Mouse (Mus musculus): ENCODE measurements at regions not wholly inside any gene's neighbourhood (a gene's known extent, or its start where the extent isn't known, plus 50 kb on each side); places are given as distances from the start of the nearest gene placed in this dataset.

DNA sequence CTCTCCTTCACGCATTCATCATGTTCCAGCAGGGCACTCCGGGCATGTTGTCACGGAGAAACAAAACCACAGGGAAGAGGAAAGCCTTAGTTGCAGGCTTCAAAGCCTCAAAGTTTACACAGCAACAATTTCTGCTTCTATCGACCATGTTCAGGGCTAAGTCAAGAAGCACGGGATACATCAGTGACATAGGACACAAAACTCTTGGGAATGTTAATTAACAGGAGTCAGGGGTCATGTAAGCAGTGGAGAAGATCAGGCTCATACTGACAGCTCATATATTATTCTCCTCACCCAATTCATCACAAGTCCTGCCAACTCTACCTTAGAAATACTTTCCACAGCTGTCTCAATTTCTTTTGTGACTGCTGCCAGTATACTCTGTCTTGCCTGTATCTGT lies 133.0 kb upstream of the Btbd3 start:
- DNase-seq: no peak

DNA sequence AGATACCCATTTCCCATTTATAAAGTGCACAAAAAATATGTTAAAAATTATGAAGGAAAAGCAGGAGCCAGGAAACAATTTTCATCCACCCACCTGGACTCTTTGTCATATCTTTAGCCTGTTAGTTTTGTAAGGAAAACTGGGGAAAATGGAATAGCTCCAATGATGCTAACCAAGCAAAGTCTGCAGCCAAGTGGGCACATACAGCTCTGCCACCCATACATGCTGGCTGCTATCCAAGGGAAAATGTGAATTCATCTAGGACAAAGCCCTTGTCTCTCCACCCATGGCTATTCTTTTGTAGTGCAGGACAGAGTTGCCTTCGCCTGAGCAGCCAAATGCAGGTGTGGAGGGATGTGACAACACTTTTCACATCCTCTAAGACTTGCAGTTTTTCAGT lies 135.5 kb upstream of the Btbd3 start:
- DNase-seq: no peak

DNA sequence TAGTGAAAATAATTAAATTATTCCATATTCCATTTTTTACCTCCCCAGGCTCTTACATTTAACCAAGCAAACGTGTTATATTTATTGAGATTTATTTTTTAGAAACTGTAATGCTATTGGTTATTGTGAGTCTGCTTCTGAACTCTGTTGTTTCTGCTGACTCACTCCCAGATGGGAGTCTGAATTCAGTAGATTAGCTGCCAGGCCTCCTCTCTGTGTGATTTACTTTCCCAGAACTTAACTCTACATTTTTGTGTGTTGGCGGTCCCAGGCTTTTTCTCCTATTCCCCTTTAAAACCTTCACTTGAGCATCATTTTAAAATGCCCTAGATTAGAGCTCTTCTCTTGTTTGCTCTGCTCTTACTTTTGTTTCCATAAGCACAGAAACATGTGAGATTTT lies 136.2 kb upstream of the Btbd3 start:
- DNase-seq: no peak

DNA sequence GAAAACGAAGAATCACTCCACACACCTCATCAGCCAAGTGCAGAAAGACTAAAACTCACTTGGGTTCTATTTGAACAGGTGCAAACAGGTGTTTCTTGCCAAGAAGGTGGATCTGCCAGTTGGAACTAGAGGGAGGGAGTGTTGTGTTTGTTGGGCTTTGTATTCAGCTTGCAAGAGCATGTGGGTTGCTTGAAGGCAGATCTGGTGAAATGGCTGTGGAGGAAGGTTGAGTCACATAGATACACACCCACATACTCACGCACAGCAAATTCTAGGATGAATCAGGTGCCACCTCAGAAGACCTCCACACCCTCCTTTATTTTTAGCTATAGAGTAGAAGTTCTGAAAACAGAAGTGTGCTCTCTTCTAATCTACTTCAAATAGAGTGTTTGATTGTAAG lies 156.6 kb upstream of the Btbd3 start:
- no peak for DNase-seq

DNA sequence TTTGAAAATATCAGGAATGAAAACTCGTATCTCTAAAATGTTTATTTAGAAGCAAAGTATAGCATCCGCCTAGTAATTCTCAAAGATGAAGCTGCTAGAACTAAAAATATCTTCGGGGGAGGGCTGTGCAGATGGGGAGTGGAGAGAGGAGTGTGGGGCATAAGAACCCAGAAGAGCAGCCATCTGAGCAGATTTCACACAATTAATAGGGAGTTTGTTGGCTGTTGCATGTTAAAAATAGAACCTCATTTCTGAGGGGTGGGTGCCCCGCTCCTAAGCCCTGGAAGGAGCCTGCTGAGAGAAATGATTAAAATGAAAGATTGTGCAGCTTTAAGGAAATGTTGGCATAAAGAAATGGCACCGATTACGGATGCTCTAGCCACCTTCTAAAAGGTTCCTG lies 171.0 kb upstream of the Btbd3 start:
- no peak for DNase-seq

DNA sequence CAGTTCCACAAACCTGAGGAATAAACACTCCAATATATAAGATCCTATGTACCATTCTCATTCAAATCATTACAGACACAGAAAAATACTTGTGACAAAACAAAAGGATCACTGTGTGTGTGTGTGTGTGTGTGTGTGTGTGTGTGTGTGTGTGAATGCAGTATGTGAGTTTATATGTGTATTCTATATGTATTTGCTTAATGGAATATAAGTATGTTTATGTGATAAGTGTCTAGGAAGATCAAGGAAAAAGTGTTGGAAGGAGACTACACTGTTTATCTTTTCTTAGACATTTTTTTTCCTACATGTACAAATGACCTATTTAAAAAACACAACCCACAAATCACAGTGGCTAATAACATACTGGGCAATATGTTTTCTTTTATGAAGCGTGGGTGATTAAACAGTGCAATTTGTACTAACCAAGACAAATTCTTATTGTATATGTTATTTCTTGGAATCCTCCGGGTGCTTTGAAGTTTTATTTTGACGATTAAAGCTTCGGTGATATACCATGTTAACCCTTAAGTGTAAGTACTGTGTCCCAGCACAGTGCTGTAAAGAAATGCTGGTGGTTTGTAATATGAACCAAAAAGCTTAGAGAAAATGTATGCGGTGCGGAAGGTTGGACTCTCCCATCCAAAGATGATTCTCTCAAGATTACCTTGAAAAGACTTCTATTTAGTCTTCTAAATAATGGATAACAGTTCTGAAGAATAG lies 171.6 kb upstream of the Btbd3 start:
- no peak for DNase-seq

DNA sequence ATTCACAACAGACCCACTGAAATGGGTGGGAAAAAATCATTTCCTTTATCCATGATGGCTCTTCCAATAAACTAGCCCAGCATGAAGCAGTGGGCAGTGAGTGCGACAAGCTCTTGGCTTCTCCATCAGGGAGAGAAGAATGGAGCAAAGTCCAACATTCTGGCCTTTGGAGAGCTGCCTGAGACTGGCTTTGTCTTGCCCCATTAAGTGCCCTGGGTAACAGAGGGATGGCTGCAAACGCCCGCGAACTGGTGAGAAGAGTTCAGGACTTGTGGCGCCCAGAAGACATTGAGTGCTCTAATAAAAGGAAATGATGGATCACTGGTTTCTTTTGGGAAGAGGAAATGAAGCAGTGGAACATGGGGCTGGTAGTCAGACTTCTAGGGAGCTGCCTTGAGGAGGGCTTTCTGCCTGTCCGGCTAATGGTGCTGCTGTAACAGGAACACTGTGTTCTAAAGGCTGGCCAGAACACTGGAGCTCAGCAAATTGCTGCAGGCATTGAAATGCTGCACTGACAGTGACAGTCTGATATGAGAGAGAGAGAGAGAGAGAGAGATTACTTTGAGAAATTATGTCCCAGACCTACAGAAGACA lies 182.2 kb upstream of the Btbd3 start:
- no peak for DNase-seq

DNA sequence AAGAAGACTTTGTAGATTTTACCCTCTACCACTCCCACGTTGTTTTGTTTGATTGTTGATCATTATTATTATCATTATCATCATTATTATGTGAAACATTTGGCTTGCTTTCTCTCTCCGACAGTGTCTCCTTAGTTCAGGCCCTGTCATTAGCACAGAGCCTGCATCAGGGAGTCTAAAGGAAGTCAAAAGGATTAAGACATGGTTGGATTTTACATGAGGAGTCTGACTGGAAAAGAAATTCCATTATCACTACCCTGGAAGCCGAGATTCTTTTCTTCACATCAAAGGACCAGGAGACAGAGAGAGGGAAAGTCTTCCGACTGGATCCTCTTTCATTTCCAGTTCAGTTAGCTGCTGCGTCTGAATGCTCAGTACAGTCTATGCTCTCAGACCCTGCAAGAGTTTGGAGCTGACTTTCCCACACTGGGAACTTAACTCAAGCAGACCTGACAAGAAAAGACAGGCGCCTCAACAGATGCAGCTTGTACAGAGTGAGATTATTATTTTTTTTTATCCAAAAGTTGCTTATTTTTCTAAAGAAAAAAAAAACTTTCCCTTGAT lies 184.1 kb upstream of the Btbd3 start:
- no peak for DNase-seq

DNA sequence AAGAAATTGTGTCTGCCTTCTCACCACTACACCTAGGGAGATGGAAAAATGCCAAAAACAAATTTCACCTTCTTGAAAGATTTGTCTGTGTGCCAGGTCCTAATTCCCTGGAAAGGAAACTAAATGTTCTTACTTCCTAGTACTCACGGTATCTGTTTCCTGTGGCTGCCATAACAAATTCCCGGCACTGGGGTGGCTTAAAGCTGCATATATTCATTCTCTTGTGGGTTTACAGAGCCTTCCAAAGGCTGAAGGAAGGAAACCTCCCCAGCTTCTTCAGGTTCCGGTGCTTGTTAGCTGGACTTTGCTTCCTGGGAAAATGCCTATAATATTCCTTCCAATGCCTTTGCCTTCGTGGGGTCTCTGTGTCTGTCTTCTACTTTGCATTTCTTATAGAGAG lies 203.3 kb upstream of the Btbd3 start:
- no peak for DNase-seq

DNA sequence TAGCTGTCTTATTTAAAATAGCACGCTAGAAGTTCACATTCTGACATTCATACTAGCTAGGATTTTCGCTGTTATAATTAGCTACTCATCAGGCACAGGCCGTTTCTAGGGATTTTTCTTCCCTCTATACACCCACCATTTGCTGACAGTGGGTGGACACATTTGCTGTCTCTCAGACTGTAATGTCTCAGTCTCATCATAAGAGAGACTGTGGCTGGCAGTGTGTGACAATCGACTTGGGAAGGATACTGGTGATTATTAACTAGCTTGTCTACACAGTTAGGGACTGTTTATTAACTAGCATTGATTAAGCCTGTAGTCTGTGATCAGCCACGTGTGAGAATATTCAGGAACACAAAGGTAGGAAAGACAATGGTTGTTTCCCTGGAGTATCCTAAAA lies 208.0 kb upstream of the Btbd3 start:
- no peak for DNase-seq

DNA sequence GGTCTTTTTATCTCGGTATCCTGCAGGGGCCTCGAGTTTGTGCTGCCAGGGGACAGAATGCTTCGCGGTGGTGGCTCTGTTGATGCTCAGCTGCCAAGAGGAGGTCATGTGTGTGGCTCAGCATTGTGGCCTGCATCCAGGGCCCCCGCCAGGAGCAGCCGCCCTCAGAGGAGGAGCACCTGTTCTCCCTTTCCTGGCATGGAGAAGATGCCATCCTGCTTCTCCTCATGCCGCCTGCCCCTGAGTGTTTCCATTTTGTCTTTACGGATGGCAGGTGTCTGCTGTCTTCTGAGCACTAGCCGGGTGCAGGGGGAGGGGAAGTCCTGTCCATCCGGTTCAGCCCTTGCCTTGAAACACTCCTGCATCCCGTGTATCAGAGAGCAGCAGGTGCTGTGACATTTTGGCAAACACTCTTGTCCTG lies 208.6 kb upstream of the Btbd3 start:
- DNase-seq: peak; percentile 10

DNA sequence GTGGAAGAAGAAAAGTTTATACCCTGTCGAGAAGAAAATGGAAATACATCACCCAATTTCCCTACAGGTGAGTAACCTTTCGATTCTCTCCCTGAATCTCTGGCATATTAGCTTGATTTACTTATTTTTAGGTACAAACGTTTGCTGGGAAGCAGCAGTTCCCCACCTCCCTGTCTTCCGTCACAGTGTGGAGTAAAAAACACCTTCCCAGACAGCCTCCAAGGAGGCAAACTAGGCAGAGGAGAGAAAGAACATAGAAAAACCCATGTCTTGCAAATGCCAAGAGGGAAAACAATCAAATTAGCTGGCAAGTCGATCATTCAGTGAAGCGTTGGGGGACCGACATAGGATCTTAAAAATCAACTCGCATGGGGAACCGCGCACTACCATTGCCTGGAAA lies 209.0 kb upstream of the Btbd3 start:
- no peak for DNase-seq

DNA sequence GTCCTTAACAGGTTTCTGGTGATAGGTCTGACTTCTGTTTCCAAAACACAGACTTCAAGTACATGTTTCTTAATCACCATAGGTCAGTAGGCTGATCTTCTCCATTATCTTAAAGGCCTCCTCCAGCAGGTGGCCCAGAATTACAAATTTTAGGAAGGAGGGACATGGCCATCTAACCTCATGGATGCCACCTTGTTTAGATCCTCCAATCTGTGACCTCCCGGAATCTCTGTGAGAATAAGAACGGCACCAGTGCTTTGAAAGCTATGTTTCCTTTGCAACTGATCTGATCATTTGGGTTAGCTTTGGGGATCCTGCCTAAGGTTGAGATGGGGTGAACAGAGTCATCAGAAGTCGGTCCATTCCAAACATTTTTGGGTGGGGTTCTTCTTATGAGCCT lies 209.4 kb upstream of the Btbd3 start:
- no peak for DNase-seq

DNA sequence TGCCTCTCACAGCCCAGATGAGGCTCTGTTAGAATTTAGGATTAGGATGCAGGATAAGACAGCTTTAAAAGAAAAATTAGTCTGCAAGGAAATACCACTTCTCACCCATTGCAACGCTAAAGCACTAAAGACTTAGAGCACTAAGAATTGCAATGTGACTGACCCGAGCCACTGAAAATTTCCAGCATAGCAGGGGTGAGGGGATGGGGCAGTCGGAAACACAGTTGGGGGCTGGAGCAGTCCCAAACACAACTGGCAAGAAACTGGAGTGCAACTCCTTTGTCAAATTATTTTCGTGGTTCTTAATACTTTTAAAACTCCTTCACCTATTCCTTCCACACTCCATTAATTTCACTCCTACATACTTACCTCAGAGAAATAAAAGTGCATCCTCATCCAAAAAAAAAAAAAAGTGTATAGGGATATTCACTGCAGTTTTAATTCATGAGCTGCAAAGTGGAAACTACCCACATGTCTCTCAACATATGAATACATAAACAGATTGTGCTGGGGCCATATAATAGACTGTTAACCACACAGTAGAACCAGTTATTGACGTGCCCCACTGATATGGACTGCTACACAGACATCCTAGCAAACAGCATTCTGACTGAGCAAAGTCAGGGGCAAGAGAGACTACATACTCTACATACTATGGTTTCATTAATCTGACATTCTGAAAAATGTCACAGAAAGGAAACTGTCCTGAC lies 210.3 kb upstream of the Btbd3 start:
- no peak for DNase-seq

DNA sequence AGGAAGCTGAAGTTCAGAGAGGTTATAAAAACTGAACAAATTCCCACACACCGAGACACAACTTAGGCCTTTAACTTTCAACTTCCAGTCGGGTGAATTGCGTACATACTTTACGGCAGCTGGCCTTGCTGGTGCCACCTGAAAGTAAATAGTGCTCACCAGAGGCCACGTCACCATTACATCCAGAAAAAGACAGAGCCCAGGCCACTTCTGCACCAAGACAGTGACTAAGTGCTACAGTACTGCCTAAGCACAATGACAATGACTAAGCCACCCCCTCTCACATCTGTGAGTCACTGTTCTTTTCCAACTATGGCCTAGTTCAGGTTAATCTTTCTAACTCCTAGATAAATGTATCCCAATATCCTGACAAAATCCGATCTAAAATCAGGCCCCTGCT lies 215.7 kb upstream of the Btbd3 start:
- DNase-seq: no peak

DNA sequence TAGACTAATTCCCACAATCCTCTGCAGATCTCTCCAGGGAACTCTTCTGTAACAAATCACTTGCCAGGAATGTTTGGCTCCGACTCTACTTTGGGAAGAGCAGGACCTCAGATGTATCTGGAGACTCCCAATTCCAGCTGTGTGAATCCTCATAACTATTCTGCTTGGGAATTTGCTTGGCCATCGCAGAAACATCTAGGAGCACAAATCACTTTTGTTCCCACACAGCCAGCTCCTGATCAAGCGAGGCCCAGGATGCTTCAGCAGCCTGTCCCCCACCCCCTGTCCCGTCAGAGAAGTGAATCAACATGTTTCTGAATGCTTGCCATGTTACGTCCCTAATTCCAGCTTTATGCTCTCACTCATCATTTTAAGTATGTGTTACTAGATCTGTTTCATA lies 216.1 kb upstream of the Btbd3 start:
- DNase-seq: peak; percentile 35

DNA sequence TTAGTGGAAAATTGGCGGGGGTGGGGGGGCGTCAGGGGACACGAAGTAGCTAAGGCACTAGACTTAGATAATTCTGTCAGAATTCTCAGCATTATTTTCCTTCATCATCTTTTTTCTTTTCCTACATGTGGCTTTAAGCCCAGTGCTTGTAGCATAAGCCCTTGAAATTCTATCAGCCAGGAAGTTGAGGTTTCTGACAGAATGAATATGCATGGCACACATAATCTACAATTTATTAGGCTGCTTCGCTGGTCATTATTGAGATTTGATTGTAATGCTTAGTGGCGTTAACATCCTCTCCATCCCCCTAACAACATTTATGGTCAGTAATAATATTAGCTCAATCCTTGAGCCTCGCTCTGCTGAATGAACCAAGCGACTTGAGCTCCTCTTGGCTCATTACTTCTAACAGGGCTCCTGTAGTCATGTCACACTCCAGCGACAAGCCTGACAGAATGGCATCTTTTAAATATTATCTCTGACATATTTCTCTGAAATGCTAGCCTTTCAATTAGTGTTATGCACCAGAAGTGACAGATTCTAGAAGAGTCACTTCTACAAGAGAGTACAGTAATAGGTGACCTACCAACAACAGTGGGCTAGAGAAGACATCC lies 222.1 kb upstream of the Btbd3 start:
- no peak for DNase-seq

DNA sequence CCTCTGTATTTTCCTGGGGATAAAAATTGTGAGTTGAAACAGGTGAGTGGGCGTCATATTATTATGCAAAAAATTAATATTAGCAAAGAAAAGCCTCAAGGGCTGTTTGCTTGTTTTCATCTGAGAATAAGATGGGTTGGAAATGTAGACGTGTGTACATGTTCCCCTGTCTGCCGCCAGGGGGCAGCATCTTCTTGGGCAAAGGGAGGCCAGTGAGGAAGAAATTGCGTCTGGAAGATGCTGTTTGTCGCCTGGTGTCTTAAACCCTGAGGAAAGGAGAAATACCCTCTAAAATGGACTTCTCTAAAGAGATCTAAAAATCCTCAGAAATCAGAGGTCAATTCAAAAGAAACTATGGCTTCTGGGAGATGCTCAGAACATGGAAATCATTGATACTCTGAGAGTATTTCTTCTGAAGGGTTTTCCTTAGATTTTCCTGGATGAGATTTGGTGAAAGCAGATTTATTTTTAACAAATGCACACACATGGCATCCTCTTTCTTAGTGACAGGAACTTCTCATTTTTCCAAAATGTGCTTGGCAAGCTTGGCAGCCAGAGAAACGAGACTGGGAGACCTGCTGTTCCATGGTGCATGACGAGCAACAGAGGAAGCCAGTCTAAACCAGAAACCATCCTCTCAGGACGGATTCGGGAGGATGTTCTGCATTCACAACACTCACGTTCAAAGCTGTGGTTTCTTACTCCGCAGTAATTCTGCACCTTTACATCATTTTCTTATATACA lies 222.8 kb upstream of the Btbd3 start:
- peak; percentile 84 for DNase-seq

DNA sequence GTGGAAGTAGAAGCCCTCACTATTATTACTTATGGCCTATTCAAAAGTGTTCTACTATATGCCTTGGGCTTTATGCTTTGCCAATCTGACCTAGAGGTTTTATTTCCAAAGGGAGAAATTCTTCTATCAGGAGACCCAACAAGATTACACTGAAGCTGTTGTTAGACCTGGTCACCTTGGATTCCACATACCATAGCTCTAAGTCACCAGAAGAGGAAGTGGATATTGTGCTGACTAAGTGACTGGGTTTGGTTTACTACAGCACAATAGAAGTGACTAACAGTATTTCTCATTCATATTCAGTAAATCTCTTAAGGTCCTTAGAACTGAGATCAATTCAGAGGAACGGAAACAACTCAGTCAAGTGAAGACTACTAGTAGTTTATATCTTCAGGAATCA lies 229.0 kb upstream of the Btbd3 start:
- DNase-seq: no peak

DNA sequence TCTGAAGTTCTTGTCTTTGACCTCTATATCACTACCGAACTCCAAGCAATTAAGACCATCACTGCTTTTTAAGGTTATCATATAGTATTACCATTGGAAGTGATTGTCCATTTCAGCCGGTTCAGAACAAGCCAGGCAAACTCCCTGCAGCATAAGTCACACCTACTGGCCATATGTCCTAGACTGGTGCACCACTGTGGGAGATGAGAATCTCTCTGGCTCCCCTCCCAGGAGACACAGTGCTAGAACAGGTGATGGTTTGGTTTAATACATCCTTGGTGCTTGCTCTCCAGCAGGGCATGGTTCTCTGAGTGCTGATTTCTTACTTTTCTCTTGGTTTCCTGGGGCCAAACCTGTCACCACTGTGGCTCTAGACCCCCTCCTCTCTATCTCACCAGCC lies 232.8 kb upstream of the Btbd3 start:
- no peak for DNase-seq

DNA sequence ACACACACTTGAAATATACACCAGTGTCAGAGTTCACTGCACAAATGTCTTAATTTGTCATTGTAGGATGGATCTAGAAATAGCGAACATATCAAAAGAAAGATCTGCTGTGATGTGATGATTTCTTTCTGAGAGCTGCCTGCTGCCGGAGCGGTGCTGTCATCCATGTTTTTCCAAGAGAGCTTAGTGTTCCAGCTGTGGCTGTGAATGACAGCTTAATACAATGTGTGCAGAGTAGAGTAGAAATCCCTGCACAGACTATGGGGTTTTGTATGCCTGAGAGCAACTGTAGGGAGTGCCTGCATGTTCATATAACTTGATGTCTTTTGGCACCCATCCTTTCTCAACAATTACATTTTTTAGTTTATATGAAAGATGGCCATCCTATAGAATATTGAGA lies 274.6 kb upstream of the Btbd3 start:
- DNase-seq: no peak

DNA sequence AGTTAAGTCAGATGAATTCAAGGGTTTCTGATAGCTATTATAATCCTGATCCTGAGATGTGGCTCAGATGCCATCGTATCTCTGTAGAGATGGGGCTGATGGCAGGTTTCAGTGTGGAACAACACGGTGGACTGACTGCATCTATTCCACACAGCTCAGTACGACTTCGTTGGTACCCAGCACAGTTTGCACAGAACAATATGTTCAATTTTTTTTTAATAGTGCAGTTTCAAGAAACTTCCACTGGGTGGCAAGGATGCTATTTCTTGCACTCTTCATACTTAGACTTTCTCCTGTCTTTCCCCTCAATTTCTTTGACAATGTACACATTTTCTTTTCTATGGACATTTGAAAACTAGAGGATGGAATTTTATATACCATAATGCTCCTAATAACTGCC lies 278.6 kb upstream of the Btbd3 start:
- DNase-seq: no peak

DNA sequence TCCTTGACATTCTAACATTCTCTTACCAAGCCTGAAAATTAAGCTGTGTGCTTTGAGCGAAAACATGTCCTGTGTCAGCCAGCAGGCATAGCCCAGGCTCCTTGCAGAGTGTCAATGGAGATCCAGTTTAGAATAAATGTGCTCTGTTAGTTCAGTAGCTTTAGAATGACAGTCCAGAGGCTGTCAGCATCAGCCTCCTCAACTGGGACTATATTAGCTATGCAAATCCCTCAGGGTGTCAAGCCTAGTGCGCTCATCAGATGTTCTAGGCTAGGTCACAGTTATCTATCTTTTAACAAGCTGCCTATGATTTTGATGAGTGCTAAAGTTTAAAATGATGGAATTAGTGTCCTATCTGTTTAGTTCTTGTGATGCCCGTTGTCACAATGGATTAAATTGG lies 281.7 kb upstream of the Btbd3 start:
- no peak for DNase-seq

Data from heart, postnatal 4 days (tissue).